Mouse (Mus musculus) C2C12 (cell line): Measurements from ENCODE around the gene Slc38a6.

Experiments
- CTCF ChIP-seq: IDR thresholded peaks from one replicate; pipeline ENCODE4 v1.5.1; 2011; ENCODE audit not compliant: control insufficient read depth, insufficient read depth, insufficient read length
- USF1 ChIP-seq: IDR thresholded peaks from one replicate; pipeline ENCODE4 v1.6.1; 2011; ENCODE audit warnings: low read depth, mild to moderate bottlenecking, control low read depth, moderate library complexity

DNA sequence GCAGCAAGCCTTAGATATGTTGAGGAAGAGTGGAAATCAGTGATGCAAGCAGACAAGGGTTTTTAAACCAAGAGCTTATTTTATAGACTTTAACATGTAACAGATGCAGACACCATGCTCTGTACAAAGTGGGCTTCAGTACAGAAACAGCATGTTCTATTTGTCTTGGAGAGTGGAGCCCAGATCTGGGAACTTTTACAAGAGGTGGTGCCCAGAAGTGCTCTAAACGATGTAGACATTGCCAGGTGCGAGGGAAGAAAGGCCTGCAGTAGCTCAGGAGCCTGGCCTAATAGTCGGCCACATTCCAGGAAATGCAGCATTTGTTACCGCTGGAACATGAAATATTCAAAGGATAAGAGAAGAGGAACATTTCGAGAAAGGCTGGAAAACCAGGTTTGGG, 40.9 kb upstream of the Slc38a6 start:
- TF ChIP-seq CTCF (no peak), USF1 (no peak)
